Mouse (Mus musculus) heart, adult 2 months (tissue): ENCODE measurements around the gene Pcdh20.
A peak's percentile ranks its signal among the peaks of the same experiment; 100 is the strongest.

Source experiments
- CTCF ChIP-seq: fragments of 200-600 bp; IDR thresholded peaks from 2 replicates; pipeline ENCODE4 v1.8.1; 2022; ENCODE audit warnings: antibody characterized with exemption, mild to moderate bottlenecking, moderate library complexity
- EP300 ChIP-seq: fragments of 200-500 bp; IDR thresholded peaks from 2 replicates; pipeline ENCODE4 v1.6.1; 2011; ENCODE audit warnings: low read depth, low read length, control low read depth; ENCODE audit not compliant: insufficient read depth
- POLR2A ChIP-seq: fragments of 200-500 bp; IDR thresholded peaks from 2 replicates; pipeline ENCODE4 v1.6.1; 2011; ENCODE audit warnings: mild to moderate bottlenecking, low read depth, low read length, control low read depth; ENCODE audit not compliant: insufficient read depth

DNA sequence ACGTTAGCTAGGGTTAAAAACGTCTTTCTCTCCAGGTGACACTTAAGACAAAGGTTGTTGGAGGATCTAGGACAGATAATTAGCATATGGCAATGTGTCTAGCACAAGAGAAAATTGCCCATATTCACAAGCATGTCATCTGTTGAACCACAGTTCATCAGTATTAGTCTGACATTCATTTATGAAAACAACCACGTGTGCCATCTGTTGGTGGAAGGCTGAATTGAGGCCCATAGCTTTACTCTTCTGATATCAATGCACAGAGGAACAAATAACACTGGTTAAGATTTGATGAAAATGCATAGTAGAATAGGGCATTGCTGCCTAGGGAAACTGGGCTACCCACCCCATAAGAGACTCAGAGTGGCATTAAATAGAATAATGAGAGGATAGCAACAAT lies 8.7 kb upstream of the Pcdh20 start:
- TF ChIP-seq CTCF (peak; percentile 53), POLR2A (no peak), EP300 (no peak)
